Mouse (Mus musculus): ENCODE results near the gene Prrxl1.

Prrxl1 gene

DNA sequence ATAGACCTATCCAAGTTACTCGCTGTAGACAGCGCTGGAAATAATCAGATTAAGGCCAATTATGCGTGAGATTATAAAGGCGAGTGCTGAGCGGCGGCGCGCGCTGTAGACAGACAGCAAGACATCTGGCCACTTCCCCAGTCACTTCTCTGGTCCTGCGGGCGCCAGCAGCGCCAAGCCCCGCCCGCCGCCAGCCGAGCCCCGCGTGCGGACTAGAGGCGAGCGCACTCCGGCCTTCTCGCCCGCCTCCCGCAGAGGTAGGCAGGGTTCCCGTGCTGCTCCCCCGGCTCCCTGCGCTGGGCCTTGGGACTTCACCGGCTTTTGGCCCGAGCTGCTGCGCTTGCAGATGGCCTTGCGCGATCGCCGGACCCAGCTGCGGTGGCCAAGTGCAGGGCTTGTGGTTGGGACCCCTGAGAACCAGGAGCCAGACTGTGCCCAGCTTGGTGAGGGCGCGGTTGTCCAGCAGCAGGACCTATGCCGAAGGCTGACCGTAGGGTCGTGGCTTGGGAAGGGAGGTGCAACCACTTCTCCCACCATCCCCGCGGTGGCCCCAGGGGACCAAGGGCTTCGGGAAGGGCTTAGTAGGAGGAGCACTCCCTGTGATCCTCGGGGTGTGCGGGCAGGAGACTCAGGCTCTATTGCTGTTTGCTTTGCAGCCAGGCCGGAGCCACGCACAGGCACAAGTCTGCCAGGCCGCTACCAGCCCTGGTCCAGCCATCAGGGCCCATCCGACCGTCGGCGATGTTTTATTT is at the start of gene Prrxl1:
Prrxl1 (plus strand) TSS at position 118 of the 752 bp plus-strand sequence.
- ChIA-PET CTCF (interaction anchor here in 1 of 4 experiments (1.3 kb wide), 1 partner anchor 10 kb away, joined by 3 read pairs; no protein-coding TSS in a partner anchor), POLR2A (interaction anchor here in 1 of 4 experiments (0.6 kb wide), 1 partner anchor 35 kb away, joined by 3 read pairs; no protein-coding TSS in a partner anchor)

DNA sequence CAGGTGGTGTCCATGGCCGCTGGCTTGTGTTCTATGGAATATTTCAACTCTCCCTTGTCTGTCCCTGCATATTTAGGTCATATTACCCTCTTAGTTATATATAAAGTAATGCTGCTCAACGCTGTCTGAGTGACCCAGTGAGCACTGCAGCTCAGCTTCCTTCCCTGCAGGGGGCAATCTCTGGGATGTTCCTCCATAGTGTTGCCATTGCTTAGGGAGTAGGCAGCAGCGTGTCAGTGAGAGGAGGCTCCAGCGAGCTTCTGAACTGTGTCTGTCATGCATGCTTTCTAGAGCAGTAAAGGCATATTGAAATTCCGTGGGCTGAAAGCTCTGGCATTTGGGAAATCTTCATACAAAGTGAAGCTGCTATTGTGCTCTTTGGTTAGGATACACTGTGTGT is 47.4 kb upstream of the Prrxl1 start:
- ChIA-PET CTCF (interaction anchor here in 1 of 4 experiments (0.5 to 2.3 kb wide), 7 partner anchors 9 to 655 kb away, joined by 3 to 10 read pairs (median 5); no protein-coding TSS in a partner anchor), POLR2A (interaction anchor here in 2 of 4 experiments (0.5 to 0.7 kb wide), 2 partner anchors 10 to 678 kb away, joined by 3 to 4 read pairs; no protein-coding TSS in a partner anchor)

DNA sequence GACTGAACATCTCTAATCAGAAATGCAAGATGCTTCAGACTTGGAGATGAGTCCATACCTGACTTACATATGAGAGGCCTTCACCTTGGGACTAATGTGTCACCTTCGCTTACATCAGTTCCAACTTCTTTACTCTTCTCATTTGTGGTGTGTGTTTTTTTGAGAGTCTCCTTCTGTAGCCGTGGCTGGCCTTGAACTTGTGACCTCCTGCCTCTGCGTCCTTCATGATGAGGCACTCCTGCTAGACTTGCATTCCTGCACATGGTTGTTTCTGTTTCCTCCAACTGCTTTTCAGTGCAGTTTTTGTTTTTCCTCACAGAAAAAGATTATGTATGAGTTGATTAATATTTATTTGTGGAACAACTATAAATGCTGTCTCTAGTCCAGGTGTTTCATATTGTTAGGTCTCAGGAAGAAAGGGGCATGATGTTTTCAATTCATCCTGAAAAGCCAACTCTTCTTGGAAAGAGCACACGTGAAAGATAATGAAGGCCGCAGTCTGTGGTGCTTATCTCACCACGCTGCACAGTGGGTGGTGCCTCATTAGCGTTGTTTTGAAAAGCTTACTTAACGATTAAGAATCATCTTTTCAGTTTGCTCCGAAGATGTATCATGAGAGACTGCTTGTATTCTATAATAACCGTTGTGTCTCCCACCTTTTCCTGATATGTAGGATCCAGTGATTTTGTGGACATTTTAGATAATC is 45.9 kb upstream of the Prrxl1 start:
- CTCF ChIA-PET: interaction anchor here in 2 of 4 experiments (1.1 to 2.3 kb wide), 2 partner anchors 22 to 23 kb away, joined by 3 to 10 read pairs; no protein-coding TSS in a partner anchor
- POLR2A ChIA-PET: no interaction called here

DNA sequence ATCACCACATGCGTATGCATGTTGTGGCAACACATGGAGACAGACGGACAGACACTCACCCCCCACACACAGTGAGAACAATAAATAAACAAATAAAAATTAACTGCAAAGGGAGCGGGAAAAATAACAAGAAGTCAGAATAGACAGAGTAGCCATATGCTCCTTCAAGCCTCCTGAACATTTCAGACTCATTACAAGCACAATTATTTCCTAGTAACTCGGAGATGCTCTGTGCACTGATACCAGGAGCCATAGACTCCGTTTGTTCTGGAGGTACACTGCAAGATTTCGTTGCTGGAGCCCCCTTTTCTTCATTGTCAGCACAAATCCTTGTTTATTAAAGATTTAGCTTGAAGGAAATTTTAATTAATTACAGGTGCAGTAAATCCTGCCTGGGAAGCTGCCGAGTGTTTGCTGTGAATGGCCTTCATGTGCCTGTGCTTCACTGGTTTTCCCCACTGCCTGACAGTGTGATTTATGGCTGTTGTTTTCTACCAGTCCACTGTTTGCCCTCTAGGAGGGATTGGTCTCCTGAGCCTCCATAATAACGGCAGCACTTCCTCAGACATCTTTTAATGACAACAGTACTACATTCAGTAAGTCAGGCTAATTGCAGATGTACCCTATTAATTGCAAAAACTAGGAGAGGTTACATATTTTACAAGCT is 44.2 kb upstream of the Prrxl1 start:
- CTCF ChIA-PET: no interaction called here
- POLR2A ChIA-PET: interaction anchor here in 1 of 4 experiments (1.1 kb wide), 1 partner anchor 8 kb away, joined by 3 read pairs; no protein-coding TSS in a partner anchor

DNA sequence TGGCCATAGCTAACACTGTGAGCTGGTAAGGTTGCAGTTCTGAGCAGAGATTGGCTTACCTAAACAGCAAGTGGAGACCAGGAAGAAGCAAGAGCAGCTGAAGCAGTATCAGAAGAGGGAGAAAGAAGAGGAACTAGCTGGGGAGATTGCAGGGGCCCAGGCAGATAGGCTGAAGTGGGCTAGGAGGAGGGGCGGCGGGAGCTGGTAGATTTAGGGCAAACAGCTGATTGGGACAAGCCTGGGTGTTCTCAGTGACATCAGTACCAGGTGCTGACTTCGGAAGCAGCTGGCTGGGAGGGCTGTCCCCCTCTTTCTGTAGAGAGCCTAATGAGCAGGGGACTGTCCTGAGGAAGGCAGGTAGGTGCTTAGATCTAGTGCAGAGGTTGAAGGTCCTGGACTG is 37.8 kb upstream of the Prrxl1 start:
- CTCF ChIA-PET: interaction anchor here in 2 of 4 experiments (0.5 to 1.7 kb wide), 3 partner anchors 10 to 333 kb away, joined by 3 to 6 read pairs (median 5); no protein-coding TSS in a partner anchor
- POLR2A ChIA-PET: interaction anchor here in 1 of 4 experiments (0.7 kb wide), 1 partner anchor 281 kb away, joined by 5 read pairs; no protein-coding TSS in a partner anchor

DNA sequence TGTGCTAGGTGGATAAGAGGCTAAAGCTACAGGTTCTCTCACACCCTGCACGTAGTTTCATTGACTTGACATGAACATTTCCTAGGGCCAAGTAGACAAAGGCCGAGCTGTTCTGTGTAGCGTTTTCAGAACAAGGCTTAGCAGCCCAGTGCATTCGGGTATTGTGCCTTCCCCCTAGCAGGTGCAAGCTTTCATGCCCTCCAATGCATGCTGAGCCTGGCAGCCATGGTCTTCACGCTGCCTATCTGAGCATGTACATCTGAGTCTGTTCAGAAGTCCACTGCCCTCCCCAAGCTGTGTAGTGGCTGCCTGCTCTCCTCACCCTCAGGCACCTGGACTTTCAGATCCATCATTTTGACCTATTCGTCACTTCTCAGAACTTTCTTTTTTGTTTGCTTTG is 35.5 kb upstream of the Prrxl1 start:
- ChIA-PET CTCF (no interaction called here), POLR2A (no interaction called here)

DNA sequence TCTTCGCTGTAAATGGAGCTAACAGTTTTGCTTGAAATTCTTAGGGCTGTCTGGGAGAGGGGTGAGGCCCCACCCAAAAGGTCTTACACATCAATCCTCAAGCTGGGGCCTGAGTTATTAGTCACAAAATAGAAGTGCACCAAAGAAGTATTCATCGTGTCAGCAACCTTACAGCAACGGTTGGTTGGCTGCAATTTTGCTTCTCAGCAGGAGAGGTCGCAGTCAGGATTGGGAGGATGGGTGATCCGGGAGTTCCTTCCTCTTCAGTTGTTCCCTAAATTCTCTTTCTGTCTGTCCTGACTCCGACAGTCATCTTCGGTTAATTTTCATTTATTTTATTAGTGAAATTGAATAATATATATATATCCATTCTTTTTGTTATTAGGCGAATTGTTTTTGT is 26.7 kb upstream of the Prrxl1 start:
- POLR2A ChIA-PET: interaction anchor here in 1 of 4 experiments (0.6 kb wide), 1 partner anchor 28 kb away, joined by 7 read pairs; no protein-coding TSS in a partner anchor
- CTCF ChIA-PET: interaction anchor here in 2 of 4 experiments (0.9 to 1.3 kb wide), 3 partner anchors 14 to 16 kb away, joined by 3 to 4 read pairs (median 3); no protein-coding TSS in a partner anchor

DNA sequence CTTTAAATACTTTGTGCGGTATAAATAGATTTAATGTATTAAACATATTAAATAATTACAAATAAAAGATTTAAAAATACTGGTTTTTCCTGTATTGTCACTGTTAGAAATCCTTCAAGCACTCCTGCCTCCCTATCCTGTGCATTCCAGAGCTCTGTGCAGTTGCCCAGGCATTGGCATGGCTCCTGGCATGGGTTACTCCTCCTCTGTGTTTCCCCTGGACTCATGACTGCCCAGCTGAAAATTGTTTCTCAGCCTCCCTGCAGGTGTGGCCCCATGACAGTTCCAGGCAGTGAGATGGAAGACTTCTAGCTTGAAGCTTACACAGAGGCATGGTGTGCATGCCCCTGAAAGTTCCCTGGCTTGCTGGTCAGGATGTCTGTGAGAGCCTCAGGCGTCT is 20.8 kb upstream of the Prrxl1 start:
- CTCF ChIA-PET: interaction anchor here in 1 of 4 experiments (1.8 kb wide), 1 partner anchor 9 kb away, joined by 6 read pairs; no protein-coding TSS in a partner anchor

DNA sequence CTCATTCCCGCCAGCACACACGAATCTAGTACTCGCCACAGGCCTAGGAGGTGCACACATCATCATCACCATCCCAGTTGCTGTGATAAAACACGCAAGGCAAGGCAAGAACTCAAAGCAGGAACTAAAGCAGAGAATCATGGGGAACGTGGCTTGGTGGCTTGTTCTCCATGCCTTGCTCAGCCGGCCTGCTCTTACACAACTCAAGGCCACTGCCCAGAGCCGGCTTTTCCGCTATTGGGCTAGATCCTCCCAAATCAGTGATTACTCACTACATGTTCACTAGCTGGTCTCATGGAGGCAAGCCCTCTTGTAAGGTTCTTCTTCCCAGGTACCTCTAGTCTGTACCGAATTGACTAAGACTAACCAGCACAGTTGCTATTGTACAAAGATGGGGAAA is 15.5 kb upstream of the Prrxl1 start:
- CTCF ChIA-PET: interaction anchor here in 1 of 4 experiments (1.0 kb wide), 1 partner anchor 51 kb away, joined by 3 read pairs; no protein-coding TSS in a partner anchor

More for the DNA sequence above, 20.8 kb upstream of the Prrxl1 start:
- POLR2A ChIA-PET: interaction anchor here in 1 of 4 experiments (0.9 kb wide), 1 partner anchor 8 kb away, joined by 3 read pairs; no protein-coding TSS in a partner anchor

DNA sequence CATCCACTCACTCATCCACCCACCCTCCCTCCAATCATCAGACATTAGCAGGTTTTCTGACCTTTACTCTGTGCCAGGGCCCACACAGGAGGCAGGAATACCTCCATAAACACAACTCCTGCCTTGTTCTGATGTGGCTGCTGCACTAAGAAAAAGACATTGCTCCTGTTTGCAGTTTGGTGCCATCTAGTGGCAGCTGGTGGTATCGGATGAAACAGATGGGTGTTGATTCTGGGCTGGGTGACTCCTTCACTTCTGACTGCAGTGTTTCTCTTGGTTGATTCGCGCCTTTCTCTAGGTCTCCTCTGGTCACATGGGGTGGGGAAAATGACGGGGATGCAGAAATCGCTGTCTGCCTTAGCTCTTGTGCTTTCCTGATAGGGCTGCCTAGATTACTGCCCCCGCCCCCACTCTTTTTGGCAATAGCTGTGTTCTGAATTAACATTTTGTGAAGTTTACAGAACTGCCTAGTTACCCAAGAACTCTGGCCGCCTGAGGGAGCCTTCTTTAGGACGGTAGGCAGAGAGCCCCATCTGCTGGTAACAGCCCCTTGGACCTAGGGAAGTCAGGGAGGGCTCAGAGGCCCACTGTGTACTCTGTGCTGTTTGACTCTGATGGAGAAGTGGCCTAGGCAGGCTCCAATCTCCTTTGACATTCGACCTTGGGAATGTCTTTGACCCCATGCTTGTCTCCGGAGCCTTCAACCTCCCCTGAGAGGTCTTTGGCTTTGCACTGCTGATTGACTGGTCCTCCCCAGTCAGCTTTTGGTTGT is 12.0 kb upstream of the Prrxl1 start:
- POLR2A ChIA-PET: interaction anchor here in 2 of 4 experiments (0.6 to 1.2 kb wide), 3 partner anchors 9 to 223 kb away, joined by 3 to 6 read pairs (median 3); no protein-coding TSS in a partner anchor

More for the DNA sequence above, 15.5 kb upstream of the Prrxl1 start:
- POLR2A ChIA-PET: interaction anchor here in 1 of 4 experiments (1.5 kb wide), 1 partner anchor 11 kb away, joined by 3 read pairs; no protein-coding TSS in a partner anchor

DNA sequence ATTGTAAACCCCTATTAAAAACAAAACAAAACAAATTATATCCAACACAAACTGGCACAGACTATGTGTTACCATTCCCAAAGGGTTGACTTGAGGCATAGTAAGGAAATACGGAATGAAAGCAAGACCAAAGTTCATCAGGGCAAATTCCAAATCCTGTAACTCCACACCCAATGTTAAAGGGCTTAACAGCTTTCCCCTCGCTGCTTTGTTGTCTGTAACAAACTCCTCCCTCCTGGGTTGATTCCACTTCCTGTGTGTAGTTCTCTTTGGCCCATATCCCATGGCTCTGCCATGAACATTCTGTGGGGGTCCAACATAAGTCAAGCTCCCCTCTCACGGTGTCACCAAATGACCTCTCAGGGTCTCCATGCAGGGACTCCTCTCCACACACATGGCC is 8.8 kb upstream of the Prrxl1 start:
- CTCF ChIA-PET: no interaction called here
- POLR2A ChIA-PET: interaction anchor here in 1 of 4 experiments (1.0 kb wide), 1 partner anchor 59 kb away, joined by 3 read pairs; no protein-coding TSS in a partner anchor

More for the DNA sequence above, 12.0 kb upstream of the Prrxl1 start:
- CTCF ChIA-PET: interaction anchor here (0.6 to 2.4 kb wide), 18 partner anchors 9 to 627 kb away, joined by 3 to 13 read pairs (median 3); no protein-coding TSS in a partner anchor

DNA sequence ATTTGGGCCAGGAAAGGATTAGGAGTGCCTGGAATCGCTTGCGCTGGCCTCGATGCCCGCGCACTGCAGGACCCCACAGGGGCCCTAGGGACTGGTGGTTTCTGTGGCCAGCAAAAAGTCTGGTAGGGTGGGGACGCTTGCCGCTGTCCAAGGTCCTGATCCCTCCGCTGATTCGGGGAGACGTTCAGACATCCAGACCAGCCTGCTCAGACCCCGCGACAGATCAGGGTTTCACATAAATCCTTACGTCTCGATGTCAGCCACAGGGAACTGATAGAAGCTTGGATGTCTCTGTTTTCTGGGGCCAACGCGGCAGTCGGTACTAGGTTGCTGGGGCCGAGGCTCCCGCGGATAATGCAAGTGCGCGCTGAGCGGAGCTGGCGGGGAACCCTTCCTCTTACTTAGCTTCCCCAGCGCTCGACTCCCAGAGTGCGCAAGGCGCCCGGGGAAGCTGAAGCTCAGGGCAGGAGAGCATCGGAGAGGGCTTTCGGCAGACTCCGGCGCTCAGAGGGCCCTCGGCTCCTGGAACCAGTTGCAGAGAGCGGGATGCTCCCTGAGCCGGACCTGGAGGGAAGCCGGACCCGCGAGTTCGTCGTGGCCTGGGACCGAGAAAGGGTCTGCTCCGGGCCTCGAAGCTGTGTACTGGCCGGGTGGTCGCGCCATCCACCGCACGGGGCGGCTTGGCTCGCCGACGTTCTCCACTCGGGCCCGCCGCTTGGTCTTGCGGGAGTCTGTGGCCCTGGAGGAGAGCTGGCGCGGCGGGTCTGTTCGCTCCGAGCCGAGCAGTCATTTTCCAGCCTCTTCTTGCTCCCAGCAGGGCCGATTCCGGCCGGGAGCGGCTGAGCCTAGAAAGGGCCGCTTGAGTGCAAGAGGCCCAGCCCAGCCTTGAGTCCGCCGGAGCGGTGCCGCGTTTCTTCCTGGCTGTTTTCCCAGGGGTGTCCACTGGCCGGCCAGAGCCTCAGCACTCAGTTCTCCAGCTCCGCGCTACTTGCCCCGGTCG is 1.7 kb upstream of the Prrxl1 start:
- CTCF ChIA-PET: interaction anchor here (0.5 to 2.7 kb wide), 7 partner anchors 10 to 174 kb away, joined by 3 to 13 read pairs (median 4); no protein-coding TSS in a partner anchor
- POLR2A ChIA-PET: interaction anchor here in 1 of 4 experiments (0.7 to 1.2 kb wide), 2 partner anchors 64 to 133 kb away, joined by 3 read pairs; no protein-coding TSS in a partner anchor

DNA sequence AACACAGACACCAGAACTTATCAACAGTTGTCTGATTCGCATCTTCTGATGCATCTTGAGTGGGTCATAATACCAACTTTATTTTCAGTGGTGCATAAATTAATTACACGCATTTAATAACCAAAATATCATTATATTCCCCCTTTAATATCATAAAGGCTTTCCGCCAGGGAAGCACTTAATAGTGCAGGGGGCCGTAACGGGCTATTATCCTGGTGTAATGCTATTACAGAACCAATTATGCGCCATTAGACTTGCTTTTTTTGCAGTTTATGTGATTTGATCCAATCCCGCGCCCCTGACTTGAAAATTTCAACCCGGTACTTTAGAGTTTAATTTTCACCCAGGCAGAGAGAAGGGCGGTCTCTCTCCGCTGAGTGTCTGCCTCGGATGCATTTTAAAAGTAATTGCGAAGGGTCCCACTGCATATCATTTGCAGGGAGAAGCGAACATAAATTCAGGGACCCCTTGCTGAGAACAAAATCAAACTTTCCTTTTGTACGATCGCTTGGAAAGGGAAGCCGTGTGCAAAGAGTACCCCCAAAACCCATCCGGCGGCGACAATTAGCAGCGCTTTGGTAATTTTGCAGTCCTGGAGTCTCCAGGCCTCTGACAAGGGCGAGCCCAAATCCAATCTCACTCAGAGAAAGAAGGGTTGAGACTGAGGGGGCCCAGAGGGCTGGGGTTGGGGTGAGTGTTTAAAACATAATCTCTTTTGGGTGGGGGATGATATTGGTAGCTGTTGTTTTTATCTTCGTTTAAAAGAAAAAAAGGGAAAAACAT is 579 bp upstream of the Prrxl1 start:
- POLR2A ChIA-PET: interaction anchor here in 2 of 4 experiments (0.6 to 1.2 kb wide), 3 partner anchors 65 to 1152 kb away, joined by 3 read pairs; no protein-coding TSS in a partner anchor
- CTCF ChIA-PET: interaction anchor here in 3 of 4 experiments (1.3 to 2.1 kb wide), 4 partner anchors 11 kb away, joined by 3 to 11 read pairs (median 5); no protein-coding TSS in a partner anchor

DNA sequence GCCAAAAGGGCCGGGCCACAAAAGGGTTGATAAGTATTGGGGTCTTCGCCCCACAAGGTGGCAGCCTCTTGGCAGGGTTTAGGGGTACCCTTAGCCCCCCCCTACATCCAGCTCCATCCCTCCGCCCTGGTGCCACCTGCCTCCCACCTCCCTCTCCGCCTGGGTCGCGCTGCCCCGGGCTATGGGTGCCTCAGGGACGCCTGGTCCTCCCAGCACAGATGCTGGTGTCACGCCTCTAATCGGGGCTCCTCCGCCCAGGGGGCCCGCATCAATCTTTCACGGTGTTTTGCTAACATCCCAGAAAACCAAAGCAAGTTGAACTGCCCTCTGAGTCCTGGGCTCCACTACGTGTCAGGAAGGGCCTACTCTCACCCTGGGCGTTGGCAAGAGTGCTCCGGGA is 903 bp downstream of the Prrxl1 start:
- ChIA-PET CTCF (interaction anchor here in 2 of 4 experiments (0.6 to 1.5 kb wide), 4 partner anchors 9 to 288 kb away, joined by 3 to 9 read pairs (median 3); no protein-coding TSS in a partner anchor), POLR2A (no interaction called here)

DNA sequence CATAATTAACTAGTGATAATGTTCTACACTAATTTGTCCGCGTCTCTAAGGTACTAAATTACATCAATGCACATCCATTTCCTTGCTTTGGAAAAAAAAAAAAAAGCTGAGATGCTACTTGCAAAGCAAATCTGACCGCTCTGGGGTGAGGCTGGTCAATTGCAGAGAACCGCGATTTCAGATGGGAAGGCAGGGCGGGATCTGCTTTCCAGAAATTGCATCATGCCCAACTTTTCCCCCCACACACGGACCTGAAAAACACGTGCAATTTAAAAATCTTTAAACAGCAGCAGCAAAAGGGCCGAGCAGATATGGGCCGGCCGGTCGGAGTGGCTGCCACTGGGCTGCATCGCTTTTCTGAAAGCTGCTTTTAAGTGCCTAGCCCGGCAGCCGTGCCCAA is 6.3 kb downstream of the Prrxl1 start:
- CTCF ChIA-PET: interaction anchor here in 1 of 4 experiments (0.6 kb wide), 1 partner anchor 311 kb away, joined by 3 read pairs; no protein-coding TSS in a partner anchor

More for the DNA sequence above, 6.3 kb downstream of the Prrxl1 start:
- POLR2A ChIA-PET: no interaction called here
